Mouse (Mus musculus): ENCODE measurements around the gene 1700029I15Rik.

1700029I15Rik gene

GRCm38 (mm10) chr2:92381901-92382588 lies at the start of gene 1700029I15Rik:
Gene 1700029I15Rik, plus strand, starts transcription at chr2:92382538.
- no peak for DNase-seq (ENCODE audit: low read depth, low spot score)

- DNase-seq (ENCODE audit: low read depth, low spot score) = no peak
Observed at GRCm38 (mm10) chr2:92342418-92342817, 39.9 kb upstream of the 1700029I15Rik start.

GRCm38 (mm10) chr2:92347191-92347590 lies 35.1 kb upstream of the 1700029I15Rik start:
- no peak for DNase-seq (ENCODE audit: low read depth, low spot score)

- DNase-seq (ENCODE audit: low read depth, low spot score) = no peak
Observed at GRCm38 (mm10) chr2:92349589-92350425, 32.5 kb upstream of the 1700029I15Rik start.

GRCm38 (mm10) chr2:92350686-92351085 lies 31.7 kb upstream of the 1700029I15Rik start:
- DNase-seq (ENCODE audit: low read depth, low spot score) = no peak

- no peak for DNase-seq (ENCODE audit: low read depth, low spot score)
Observed at GRCm38 (mm10) chr2:92353402-92353801, 28.9 kb upstream of the 1700029I15Rik start.

GRCm38 (mm10) chr2:92354224-92354623 lies 28.1 kb upstream of the 1700029I15Rik start:
- DNase-seq (ENCODE audit: low read depth, low spot score) = no peak

GRCm38 (mm10) chr2:92359301-92359700 lies 23.0 kb upstream of the 1700029I15Rik start:
- no peak for DNase-seq (ENCODE audit: low read depth, low spot score)

GRCm38 (mm10) chr2:92360186-92360823 lies 22.0 kb upstream of the 1700029I15Rik start:
- DNase-seq (ENCODE audit: low read depth, low spot score) = no peak

GRCm38 (mm10) chr2:92360893-92361292 lies 21.4 kb upstream of the 1700029I15Rik start:
- DNase-seq (ENCODE audit: low read depth, low spot score) = peak; percentile 66

- no peak for DNase-seq (ENCODE audit: low read depth, low spot score)
Observed at GRCm38 (mm10) chr2:92361795-92362194, 20.5 kb upstream of the 1700029I15Rik start.

GRCm38 (mm10) chr2:92362571-92363228 lies 19.6 kb upstream of the 1700029I15Rik start:
- DNase-seq (ENCODE audit: low read depth, low spot score) = no peak

- no peak for DNase-seq (ENCODE audit: low read depth, low spot score)
Observed at GRCm38 (mm10) chr2:92364086-92364485, 18.3 kb upstream of the 1700029I15Rik start.

- no peak for DNase-seq (ENCODE audit: low read depth, low spot score)
Observed at GRCm38 (mm10) chr2:92365568-92365967, 16.8 kb upstream of the 1700029I15Rik start.

GRCm38 (mm10) chr2:92367383-92368029 lies 14.8 kb upstream of the 1700029I15Rik start:
- no peak for DNase-seq (ENCODE audit: low read depth, low spot score)

GRCm38 (mm10) chr2:92370375-92370774 lies 12.0 kb upstream of the 1700029I15Rik start:
- no peak for DNase-seq (ENCODE audit: low read depth, low spot score)

- peak; percentile 95 for DNase-seq (ENCODE audit: low read depth, low spot score)
Observed at GRCm38 (mm10) chr2:92370821-92371805, 11.2 kb upstream of the 1700029I15Rik start.

- DNase-seq (ENCODE audit: low read depth, low spot score) = peak; percentile 89
Observed at GRCm38 (mm10) chr2:92371971-92372690, 10.2 kb upstream of the 1700029I15Rik start.

GRCm38 (mm10) chr2:92372767-92373436 lies 9.4 kb upstream of the 1700029I15Rik start:
- DNase-seq (ENCODE audit: low read depth, low spot score) = peak; percentile 42

Data from ZHBTc4 (cell line).